Mouse (Mus musculus): ENCODE measurements around the gene Mcam.

DNA sequence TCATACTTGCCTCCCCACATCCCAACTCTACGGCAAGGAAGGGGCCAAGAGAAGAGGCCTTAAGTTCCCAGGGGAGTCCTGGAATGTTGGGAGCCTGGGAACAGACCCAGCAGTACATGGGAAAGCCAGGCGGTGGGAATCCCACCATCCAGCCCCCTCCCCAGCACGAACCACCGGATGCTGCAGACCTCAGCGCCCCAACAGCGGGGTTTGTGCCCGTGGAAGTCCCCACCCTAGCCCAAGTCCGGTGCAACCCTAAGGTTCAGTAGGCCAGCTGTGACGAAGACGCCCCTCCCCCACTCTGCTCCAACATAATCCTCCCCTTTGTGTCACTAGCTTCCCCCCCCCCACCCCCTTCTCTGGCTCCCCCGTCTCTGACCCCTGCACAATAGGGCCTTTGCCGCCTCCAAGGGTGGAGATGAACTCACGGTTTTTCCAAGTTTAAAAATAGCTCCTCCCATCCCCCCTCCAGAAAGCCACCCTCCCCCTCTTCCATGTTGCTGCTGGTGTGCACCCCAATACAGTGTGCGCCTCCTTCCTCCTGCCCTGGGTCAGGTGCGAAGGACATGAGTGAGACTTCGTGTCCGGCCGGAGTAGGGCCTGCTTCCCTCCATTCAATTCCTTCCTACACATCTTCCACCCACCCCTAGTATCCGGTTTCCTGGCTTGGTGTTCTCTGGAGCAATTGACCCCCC, 3.5 kb upstream of the Mcam start:
- no peak for TF ChIP-seq CTCF (IDR thresholded peaks at IDR 0.05; ENCODE audit: low read depth)
- no peak for TF ChIP-seq EP300 (IDR thresholded peaks at IDR 0.05; ENCODE audit: low read depth)
